Mouse (Mus musculus) olfactory bulb, adult 2 months (tissue): ENCODE data around the gene Memo1.
"Not testable (repeated sequence)": the region's sequence is repeated elsewhere in the genome, so short reads cannot be mapped to it uniquely, and the experiment has no call there.

Experiments
- CTCF ChIP-seq: fragments of 200-500 bp; IDR thresholded peaks from 2 replicates; pipeline ENCODE4 v1.5.1; 2012; ENCODE audit warnings: low read depth, mild to moderate bottlenecking, low read length, moderate library complexity; ENCODE audit not compliant: insufficient read depth
- POLR2A ChIP-seq: fragments of 200-500 bp; IDR thresholded peaks from 2 replicates; pipeline ENCODE4 v1.6.1; 2012; ENCODE audit warnings: mild to moderate bottlenecking, low read depth, low read length, moderate library complexity; ENCODE audit not compliant: insufficient read depth

DNA sequence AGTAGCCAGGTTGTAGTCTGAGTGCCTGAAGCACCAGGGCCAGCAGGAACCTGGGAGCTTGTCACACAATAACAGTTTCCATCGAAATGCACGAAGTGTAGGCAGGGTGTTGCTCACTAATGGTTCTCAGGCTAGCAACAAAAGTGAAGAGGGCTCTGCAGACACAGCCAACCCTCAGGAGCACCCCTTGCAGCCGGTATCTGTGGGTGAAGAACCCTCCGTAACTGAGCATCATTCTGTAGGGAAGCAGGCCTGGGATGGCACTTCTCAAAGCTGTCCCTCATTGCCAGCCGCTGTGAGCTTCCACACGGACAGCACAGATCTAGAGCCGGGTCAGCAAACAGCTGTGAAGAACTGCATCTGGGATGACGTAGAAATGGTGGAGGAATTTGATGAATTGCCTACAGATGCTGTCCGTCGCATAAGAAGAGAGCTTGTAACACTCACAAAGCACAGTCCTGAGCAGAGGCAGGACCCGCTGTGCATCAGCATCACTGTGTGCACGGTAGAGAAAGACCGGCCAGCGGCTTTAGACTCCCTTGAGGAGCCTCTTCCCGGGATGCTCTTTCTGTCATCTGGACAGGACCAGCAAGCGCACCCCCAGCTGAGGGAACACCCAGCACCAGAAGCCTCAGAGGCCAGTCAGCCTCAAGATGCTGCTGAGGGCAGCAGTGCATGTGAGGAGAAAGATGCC is 82.3 kb downstream of the Memo1 start:
- not testable (repeated sequence) for TF ChIP-seq CTCF, POLR2A
